Mouse (Mus musculus) thymus, adult 2 months (tissue): ENCODE data around the gene Arap1. TPM values are rescaled to one million over a fixed set of nuclear protein-coding genes. Genes with fewer than 3 reads are reported as not detected.

Experiments
- DNase-seq: peaks from one replicate; pipeline ENCODE4 v3.0.0; 2021
- H3K27ac ChIP-seq: fragments of 200-500 bp; 2 replicates; pipeline ENCODE4 v1.5.1; 2012; ENCODE audit warnings: low read length, control low read depth; ENCODE audit not compliant: control insufficient read depth, insufficient read depth
- H3K27me3 ChIP-seq: fragments of 200-500 bp; 2 replicates; pipeline ENCODE4 v1.6.1; 2012; ENCODE audit warnings: mild to moderate bottlenecking, low read length, moderate library complexity, mixed read lengths; ENCODE audit not compliant: control insufficient read depth, insufficient read depth
- H3K36me3 ChIP-seq: fragments of 200-500 bp; 2 replicates; pipeline ENCODE4 v1.6.1; 2012; ENCODE audit warnings: mild to moderate bottlenecking, low read length, moderate library complexity; ENCODE audit not compliant: control insufficient read depth, insufficient read depth
- H3K4me1 ChIP-seq: fragments of 200-500 bp; replicated peaks from 2 replicates; pipeline ENCODE4 v1.6.1; 2012; ENCODE audit warnings: low read length; ENCODE audit not compliant: control insufficient read depth, insufficient read depth
- H3K4me3 ChIP-seq: fragments of 200-500 bp; 2 replicates; pipeline ENCODE4 v1.5.1; 2012; ENCODE audit warnings: mild to moderate bottlenecking, low read length, control low read depth, moderate library complexity; ENCODE audit not compliant: control insufficient read depth, insufficient read depth
- CTCF ChIP-seq: fragments of 200-500 bp; IDR thresholded peaks from 2 replicates; pipeline ENCODE4 v1.5.1; 2012; ENCODE audit warnings: mild to moderate bottlenecking, control low read depth, low read length, moderate library complexity, borderline replicate concordance; ENCODE audit not compliant: control insufficient read depth, poor library complexity, insufficient read depth; ENCODE audit errors: extremely low read depth
- POLR2A ChIP-seq: fragments of 200-500 bp; IDR thresholded peaks from 2 replicates; pipeline ENCODE4 v1.6.1; 2012; ENCODE audit warnings: mild to moderate bottlenecking, low read length, control low read depth, moderate library complexity; ENCODE audit not compliant: control insufficient read depth, poor library complexity, insufficient read depth; ENCODE audit errors: extremely low read depth
- WGBS: fragments of 180-500 bp; shearing (Covaris S2); methylation state at CpG from one replicate; pipeline ENCODE4 v1.1.7; 2018; 5-methylcytosine and 5-hydroxymethylcytosine counted together
- polyA plus RNA-seq: library from polyadenylated mRNA; depleted of rRNA; stranded (reverse); fragments of >200 nt; gene quantifications from 2 replicates; pipeline ENCODE4 v1.2.3, GENCODE M21; 2012

The Arap1 gene
- polyA plus RNA-seq, 1 experiment, result 225 TPM

DNA sequence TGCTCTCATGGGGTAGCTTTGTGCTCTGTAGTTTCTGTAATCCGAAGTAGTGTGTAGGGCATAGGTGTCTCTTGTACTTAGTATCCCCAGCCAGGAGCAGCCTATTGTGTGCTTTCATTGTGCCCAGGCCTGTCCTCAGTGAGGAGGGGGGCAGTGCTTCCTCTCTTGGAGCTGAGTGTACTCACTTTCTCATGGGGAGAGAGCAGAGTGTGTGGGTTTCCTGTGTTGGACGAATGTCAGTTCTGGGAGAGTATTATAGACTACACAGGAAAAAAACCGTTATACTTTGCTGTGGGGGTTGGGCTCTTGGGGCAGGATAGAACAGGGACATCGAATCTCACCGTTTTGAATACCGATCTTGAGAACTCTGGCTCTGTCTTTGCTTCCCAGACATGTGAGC, 6.5 kb upstream of the Arap1 start:
- H3K27ac ChIP-seq, result peak overlapping the region; percentile 71
- TF ChIP-seq POLR2A (no peak), CTCF (no peak)
- H3K4me1 ChIP-seq, result peaks cover 52% of the 10 kb centered on the region

DNA sequence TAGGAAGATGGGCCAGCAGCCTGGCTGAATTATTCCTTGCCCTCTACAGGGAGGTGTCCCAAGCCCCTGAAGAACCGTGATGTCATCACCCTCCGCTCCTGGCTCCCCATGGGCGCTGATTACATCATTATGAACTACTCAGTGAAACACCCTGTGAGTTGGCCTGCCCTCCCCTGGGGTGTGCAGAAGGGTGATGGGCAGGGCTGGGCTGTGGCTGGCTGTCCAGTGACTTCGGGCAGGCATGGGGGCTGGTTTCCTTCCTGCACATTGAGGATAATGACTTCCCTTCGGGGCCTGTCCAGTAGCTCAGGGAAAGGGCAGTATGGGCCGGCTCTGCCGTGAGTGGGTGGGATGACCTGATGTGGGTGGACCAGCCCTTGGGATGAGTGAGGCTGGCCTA, 4.7 kb upstream of the Arap1 start:
- Histone ChIP-seq H3K27me3 (no peaks in the 10 kb centered on the region), H3K36me3 (no peaks in the 10 kb centered on the region), H3K4me1 (peaks cover 62% of the 10 kb centered on the region), H3K4me3 (no peak overlapping the region), H3K27ac (no peak overlapping the region)
- whole genome bisulfite sequencing, result 69% methylated on average over 7 of the region's 7 CpGs
- no peak for TF ChIP-seq POLR2A
- TF ChIP-seq CTCF, result no peak
- no peak for DNase-seq

More for the DNA sequence above, 6.5 kb upstream of the Arap1 start:
- Histone ChIP-seq H3K27me3 (no peaks in the 10 kb centered on the region), H3K4me3 (no peak overlapping the region), H3K36me3 (no peaks in the 10 kb centered on the region)
- peak; percentile 62 for DNase-seq
- WGBS, result 1% methylated on average over 6 of the region's 6 CpGs

DNA sequence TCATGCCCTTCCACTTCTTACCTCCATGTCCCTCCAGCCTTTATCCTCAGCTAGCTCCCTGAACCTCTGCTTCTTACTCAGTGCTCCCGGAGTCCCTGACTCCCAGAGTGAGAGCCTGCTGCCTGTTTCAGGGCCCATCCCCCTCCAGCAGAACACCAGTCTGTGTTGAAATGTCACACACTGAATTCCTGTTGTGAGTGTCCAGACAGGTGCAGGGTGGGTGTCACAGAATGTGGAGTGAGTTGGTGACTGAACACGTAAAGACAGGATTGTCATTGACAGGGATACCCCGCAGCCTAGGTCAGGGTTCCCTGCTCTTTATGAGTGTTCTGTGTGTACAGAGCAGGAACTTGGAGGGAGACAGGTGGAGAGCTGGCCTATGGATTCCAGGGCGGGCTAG, 3.0 kb upstream of the Arap1 start:
- H3K36me3 ChIP-seq, result no peaks in the 10 kb centered on the region
- no peak for DNase-seq
- H3K27ac ChIP-seq, result no peak overlapping the region
- TF ChIP-seq CTCF, result no peak
- TF ChIP-seq POLR2A, result no peak
- 90% methylated on average over 4 of the region's 4 CpGs for WGBS
- H3K4me3 ChIP-seq, result no peak overlapping the region
- peaks cover 75% of the 10 kb centered on the region for H3K4me1 ChIP-seq
- H3K27me3 ChIP-seq, result no peaks in the 10 kb centered on the region

DNA sequence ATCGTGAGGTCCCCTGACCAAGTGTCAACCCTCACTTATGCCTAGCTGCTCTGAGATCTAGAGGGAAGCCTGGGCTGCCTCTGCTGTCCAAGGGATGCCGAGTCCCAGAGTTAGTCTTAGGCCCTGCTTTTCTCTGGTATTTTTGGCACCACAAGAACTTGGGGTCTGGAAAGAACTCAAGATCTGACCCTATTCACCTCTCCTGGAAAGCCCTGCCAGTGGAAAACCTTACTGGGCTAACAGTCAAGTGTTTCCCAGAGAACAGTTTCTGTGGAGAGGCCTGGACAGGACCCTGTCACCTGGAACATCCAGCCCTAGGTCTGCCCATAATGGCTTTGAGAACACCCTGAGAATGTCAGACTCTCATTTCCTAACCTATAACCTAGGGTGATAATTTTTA, 876 bp upstream of the Arap1 start:
- Histone ChIP-seq H3K27me3 (no peaks in the 10 kb centered on the region), H3K36me3 (no peaks in the 10 kb centered on the region), H3K4me3 (no peak overlapping the region), H3K27ac (no peak overlapping the region), H3K4me1 (peaks cover 56% of the 10 kb centered on the region)
- DNase-seq, result no peak
- no peak for TF ChIP-seq POLR2A
- no peak for TF ChIP-seq CTCF
- 93% methylated on average over 2 of the region's 2 CpGs for WGBS

DNA sequence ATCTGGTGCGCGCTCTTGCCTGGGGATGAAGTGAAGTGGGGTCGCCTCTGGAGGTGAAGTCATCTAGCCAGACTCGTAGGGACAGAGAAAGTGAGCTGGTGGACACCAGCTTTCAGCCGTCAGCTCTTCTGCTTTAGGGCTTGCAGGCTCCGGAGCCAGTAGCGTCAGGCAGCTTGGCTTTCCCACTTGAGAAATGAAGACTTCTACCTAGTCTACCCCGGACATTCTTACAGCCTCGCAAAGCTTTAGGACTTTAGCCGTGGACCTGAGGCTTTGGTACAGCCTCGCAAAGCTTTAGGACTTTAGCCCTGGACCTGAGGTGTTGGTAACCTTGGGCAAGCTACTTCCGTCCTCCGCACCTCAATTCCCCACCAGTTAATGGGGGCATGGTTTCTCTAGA, 445 bp downstream of the Arap1 start:
- Histone ChIP-seq H3K4me1 (peaks cover 43% of the 10 kb centered on the region), H3K27me3 (no peaks in the 10 kb centered on the region), H3K27ac (no peak overlapping the region), H3K4me3 (peak overlapping the region; percentile 93), H3K36me3 (no peaks in the 10 kb centered on the region)
- TF ChIP-seq CTCF (no peak), POLR2A (no peak)
- WGBS, result 1% methylated on average over 13 of the region's 13 CpGs
- no peak for DNase-seq

DNA sequence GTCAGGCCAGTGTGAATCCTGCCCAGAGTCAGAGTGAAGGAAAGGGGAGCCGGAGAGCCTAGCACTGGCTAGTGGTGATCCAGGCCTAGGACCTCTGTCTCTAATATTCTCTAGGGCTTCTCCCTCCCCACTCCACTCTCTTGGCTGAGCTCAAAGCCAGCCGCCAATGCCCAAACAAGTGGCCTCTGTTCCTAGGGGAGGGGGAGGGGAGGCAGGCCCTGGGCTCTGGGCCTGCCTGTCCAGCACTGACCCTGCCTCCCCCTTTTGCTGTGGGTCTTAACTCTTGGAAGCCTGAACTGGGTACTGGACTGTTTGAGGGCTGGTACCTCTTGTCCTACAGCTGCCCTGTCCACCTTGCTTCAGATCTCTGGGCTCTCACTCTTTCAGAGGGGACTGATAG, 2.0 kb downstream of the Arap1 start:
- H3K27me3 ChIP-seq, result no peaks in the 10 kb centered on the region
- H3K4me1 ChIP-seq, result peaks cover 46% of the 10 kb centered on the region
- no peaks in the 10 kb centered on the region for H3K36me3 ChIP-seq
- WGBS, result 90% methylated on average over 2 of the region's 2 CpGs
- no peak overlapping the region for H3K27ac ChIP-seq
- H3K4me3 ChIP-seq, result no peak overlapping the region
- DNase-seq, result no peak
- TF ChIP-seq CTCF, result no peak
- TF ChIP-seq POLR2A, result no peak

DNA sequence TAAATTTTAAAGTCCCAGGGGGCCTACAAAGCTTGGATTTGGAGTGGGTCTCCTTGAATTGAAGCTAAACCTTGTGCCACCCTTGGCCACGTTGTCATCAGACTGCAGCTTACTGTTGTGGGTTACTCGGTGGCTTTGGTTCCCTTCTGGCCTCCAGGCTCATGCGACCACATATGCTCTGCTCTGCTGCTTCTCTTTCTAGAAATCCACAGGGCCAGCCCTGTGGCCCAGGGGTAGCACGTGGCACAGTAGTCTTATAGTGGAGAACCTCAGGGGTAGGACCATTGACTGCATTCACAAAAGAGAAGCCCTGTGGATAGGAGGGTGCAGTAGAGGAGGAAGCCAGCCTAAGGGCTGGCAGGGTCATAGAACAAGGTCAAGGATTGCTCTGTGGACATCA, 4.5 kb downstream of the Arap1 start:
- no peaks in the 10 kb centered on the region for H3K27me3 ChIP-seq
- DNase-seq, result no peak
- TF ChIP-seq CTCF, result no peak
- no peak for TF ChIP-seq POLR2A
- no peak overlapping the region for H3K4me3 ChIP-seq
- H3K36me3 ChIP-seq, result no peaks in the 10 kb centered on the region
- H3K4me1 ChIP-seq, result peaks cover 31% of the 10 kb centered on the region
- WGBS, result 17% methylated on average over 4 of the region's 4 CpGs
- H3K27ac ChIP-seq, result no peak overlapping the region
